Mouse (Mus musculus) embryonic fibroblast, embryonic 13.5 days (primary cell): ENCODE results near the gene Efcab5.

Source experiments
- CTCF ChIP-seq: IDR thresholded peaks from 2 replicates; pipeline ENCODE4 v1.5.1; 2011; ENCODE audit warnings: mild to moderate bottlenecking, control low read depth, low read length, moderate library complexity, borderline replicate concordance; ENCODE audit not compliant: insufficient read depth
- POLR2A ChIP-seq: IDR thresholded peaks from 2 replicates; pipeline ENCODE4 v1.6.1; 2011; ENCODE audit warnings: low read depth, mild to moderate bottlenecking, control low read depth, low read length, moderate library complexity

DNA sequence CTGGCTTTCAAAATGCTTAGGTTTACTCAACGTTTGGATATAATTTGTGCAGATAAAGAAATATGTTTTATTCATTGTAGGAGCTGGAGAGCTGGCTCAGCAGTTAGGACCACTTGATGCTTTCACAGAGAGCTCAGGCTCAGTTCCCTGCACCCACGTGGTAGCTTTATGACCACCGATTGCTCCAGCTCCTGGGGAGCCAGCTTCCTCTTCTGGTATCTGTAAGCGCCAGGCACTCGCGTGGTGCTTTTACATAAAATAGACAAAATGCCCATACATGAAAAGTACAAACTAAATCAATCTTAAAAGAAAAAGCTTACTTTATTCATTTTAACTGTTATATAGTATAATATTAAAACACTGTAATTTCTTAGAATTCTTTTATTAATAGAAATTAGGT is 46.8 kb downstream of the Efcab5 start:
- TF ChIP-seq CTCF (no peak), POLR2A (no peak)
